Mouse (Mus musculus): Measurements from ENCODE around the gene Olfr160. TPM values are rescaled to one million over a fixed set of nuclear protein-coding genes. Genes with fewer than 3 reads are reported as not detected.

Gene Olfr160
- total RNA-seq, 2 experiments from 2014 or later: not detected

Other genes with a start within 250 kb of the Olfr160 start
- gene Msantd2, start 226.9 kb downstream of the Olfr160 start, total RNA-seq (2014; fragmentation: Nextera tagmentation): 24.7 and 30.4 TPM in 2 replicates
- 20.6 and 31.1 TPM in 2 replicates for gene Msantd2, start 226.9 kb downstream of the Olfr160 start, total RNA-seq (2017)
- gene Esam, start 188.2 kb downstream of the Olfr160 start, total RNA-seq (2014; fragmentation: Nextera tagmentation): not detected in 2 replicates
- gene Esam, start 188.2 kb downstream of the Olfr160 start, total RNA-seq (2017): not detected in 2 replicates
- 3.1 TPM in 1 of 2 replicates, not detected in the other for gene Vsig2, start 177.0 kb downstream of the Olfr160 start, total RNA-seq (2014; fragmentation: Nextera tagmentation)
- not detected in 2 replicates for gene Vsig2, start 177.0 kb downstream of the Olfr160 start, total RNA-seq (2017)
- 4.3 and 12.5 TPM in 2 replicates for gene Nrgn, start 163.3 kb downstream of the Olfr160 start, total RNA-seq (2014; fragmentation: Nextera tagmentation)
- 1.2 and 1.9 TPM in 2 replicates for gene Nrgn, start 163.3 kb downstream of the Olfr160 start, total RNA-seq (2017)
- gene Siae, start 160.6 kb downstream of the Olfr160 start, total RNA-seq (2014; fragmentation: Nextera tagmentation): 11.0 and 16.9 TPM in 2 replicates
- 10.3 and 10.8 TPM in 2 replicates for gene Siae, start 160.6 kb downstream of the Olfr160 start, total RNA-seq (2017)
- 1.3 and 2.4 TPM in 2 replicates for gene Spa17, start 102.5 kb downstream of the Olfr160 start, total RNA-seq (2014; fragmentation: Nextera tagmentation)
- 1.2 and 2.2 TPM in 2 replicates for gene Spa17, start 102.5 kb downstream of the Olfr160 start, total RNA-seq (2017)
- 21.5 and 29.7 TPM in 2 replicates for gene Tbrg1, start 58.9 kb downstream of the Olfr160 start, total RNA-seq (2014; fragmentation: Nextera tagmentation)
- 33.3 and 33.7 TPM in 2 replicates for gene Tbrg1, start 58.9 kb downstream of the Olfr160 start, total RNA-seq (2017)
- not detected in 2 replicates for gene Panx3, start 47.0 kb downstream of the Olfr160 start, total RNA-seq (2014; fragmentation: Nextera tagmentation)
- gene Panx3, start 47.0 kb downstream of the Olfr160 start, total RNA-seq (2017): not detected in 2 replicates
- not detected in 2 replicates for gene Olfr874, start 28.9 kb upstream of the Olfr160 start, total RNA-seq (2014; fragmentation: Nextera tagmentation)
- not detected in 2 replicates for gene Olfr874, start 28.9 kb upstream of the Olfr160 start, total RNA-seq (2017)
- gene Olfr875, start 55.6 kb upstream of the Olfr160 start, total RNA-seq (2014; fragmentation: Nextera tagmentation): not detected in 2 replicates
- gene Olfr875, start 55.6 kb upstream of the Olfr160 start, total RNA-seq (2017): not detected in 2 replicates
- gene Olfr876, start 86.8 kb upstream of the Olfr160 start, total RNA-seq (2014; fragmentation: Nextera tagmentation): not detected in 2 replicates
- not detected in 2 replicates for gene Olfr876, start 86.8 kb upstream of the Olfr160 start, total RNA-seq (2017)
- gene Olfr877, start 138.0 kb upstream of the Olfr160 start, total RNA-seq (2014; fragmentation: Nextera tagmentation): not detected in 2 replicates
- not detected in 2 replicates for gene Olfr877, start 138.0 kb upstream of the Olfr160 start, total RNA-seq (2017)
- not detected in 2 replicates for gene Olfr145, start 180.5 kb upstream of the Olfr160 start, total RNA-seq (2014; fragmentation: Nextera tagmentation)
- not detected in 2 replicates for gene Olfr145, start 180.5 kb upstream of the Olfr160 start, total RNA-seq (2017)
- not detected in 2 replicates for gene Olfr878, start 201.6 kb upstream of the Olfr160 start, total RNA-seq (2014; fragmentation: Nextera tagmentation)
- gene Olfr878, start 201.6 kb upstream of the Olfr160 start, total RNA-seq (2017): not detected in 2 replicates

All from granulocyte monocyte progenitor cell, adult 5-6 weeks (primary cell).